Mouse (Mus musculus) C2C12 (cell line): ENCODE results near the gene Dcaf8. TPM values are rescaled to one million over a fixed set of nuclear protein-coding genes. Genes with fewer than 3 reads are reported as not detected.

Experiments used
- H3K27me3 ChIP-seq: one replicate; pipeline ENCODE4 v1.6.1; 2011; ENCODE audit not compliant: control insufficient read depth, insufficient read depth, insufficient read length
- H3K36me3 ChIP-seq: one replicate; pipeline ENCODE4 v1.6.1; 2011; ENCODE audit not compliant: control insufficient read depth, insufficient read depth
- H3K4me3 ChIP-seq: one replicate; pipeline ENCODE4 v1.5.1; 2011; ENCODE audit warnings: mild to moderate bottlenecking, control low read depth; ENCODE audit not compliant: poor library complexity, insufficient read depth, severe bottlenecking
- H3K79me2 ChIP-seq: one replicate; pipeline ENCODE4 v1.6.1; 2011; ENCODE audit not compliant: control insufficient read depth, insufficient read depth
- H3K79me3 ChIP-seq: one replicate; pipeline ENCODE4 v1.6.1; 2011; ENCODE audit warnings: low read depth, control low read depth
- H3ac ChIP-seq: one replicate; pipeline ENCODE3; 2011; ENCODE audit warnings: low read depth; ENCODE audit not compliant: control insufficient read depth, insufficient read length
- CEBPB ChIP-seq: IDR thresholded peaks from one replicate; pipeline ENCODE4 v1.6.1; 2011; ENCODE audit warnings: low read depth, mild to moderate bottlenecking, control low read depth, moderate library complexity
- CTCF ChIP-seq: IDR thresholded peaks from one replicate; pipeline ENCODE4 v1.5.1; 2011; ENCODE audit not compliant: control insufficient read depth, insufficient read depth, insufficient read length
- FOSL1 ChIP-seq: IDR thresholded peaks from one replicate; pipeline ENCODE4 v1.8.0; 2011; ENCODE audit warnings: mild to moderate bottlenecking, low read length; ENCODE audit not compliant: poor library complexity, insufficient read depth, severe bottlenecking
- MAX ChIP-seq: IDR thresholded peaks from one replicate; pipeline ENCODE4 v1.6.1; 2011; ENCODE audit warnings: mild to moderate bottlenecking, control low read depth
- MYOD1 ChIP-seq: IDR thresholded peaks from one replicate; pipeline ENCODE4 v1.6.1; 2011; ENCODE audit warnings: low read depth; ENCODE audit not compliant: control insufficient read depth, insufficient read length
- MYOG ChIP-seq: IDR thresholded peaks from one replicate; pipeline ENCODE4 v1.6.1; 2011; ENCODE audit not compliant: control insufficient read depth, insufficient read length; ENCODE audit errors: extremely low read depth
- USF1 ChIP-seq: IDR thresholded peaks from one replicate; pipeline ENCODE4 v1.6.1; 2011; ENCODE audit warnings: low read depth, mild to moderate bottlenecking, control low read depth, moderate library complexity
- long read RNA-seq, 2 experiments: library from polyadenylated mRNA; unstranded; transcript quantifications; one replicate each; pipeline ENCODE4 v2.0.0; 2019 to 2020
- polyA plus RNA-seq: library from polyadenylated mRNA; unstranded; fragments of >200 nt; fragmentation: generic; extraction: Trizol; gene quantifications from one replicate; pipeline ENCODE4 v1.2.1, GENCODE M21; 2012; ENCODE audit warnings: missing spikeins

The Dcaf8 gene
- 37.6 TPM for polyA plus RNA-seq
- long read RNA-seq, experiment 1, full-length matches to known transcripts: 52 of 74 reads
- long read RNA-seq, experiment 1, partial matches to known transcripts: 5 of 74 reads
- long read RNA-seq, experiment 1, other reads (novel, unspliced or antisense): 17 of 74 reads
- long read RNA-seq, experiment 2, full-length matches to known transcripts: 316 of 381 reads
- long read RNA-seq, experiment 2, partial matches to known transcripts: 14 of 381 reads
- long read RNA-seq, experiment 2, other reads (novel, unspliced or antisense): 51 of 381 reads

- H3K36me3 ChIP-seq: peaks cover 22% of the 10 kb centered on the region
- H3K27me3 ChIP-seq: no peaks in the 10 kb centered on the region
- TF ChIP-seq MAX (peak; percentile 67), USF1 (no peak), CTCF (no peak)
- H3K4me3 ChIP-seq: peak within 1 kb of the TSS; percentile 83
- H3K79me2 ChIP-seq: peaks cover 48% of the 10 kb centered on the region
- peak within 1 kb of the TSS; percentile 74 for H3ac ChIP-seq
- H3K79me3 ChIP-seq: peaks cover 27% of the 10 kb centered on the region
These were observed at the start of gene Dcaf8 for GRCm38 (mm10) chr1:172147835-172148278. Gene Dcaf8, plus strand, starts transcription at chr1:172148084.

GRCm38 (mm10) chr1:172099325-172100033 lies 48.4 kb upstream of the Dcaf8 start:
- H3K27me3 ChIP-seq: no peaks in the 10 kb centered on the region
- H3K36me3 ChIP-seq: peaks cover 78% of the 10 kb centered on the region
- H3K79me3 ChIP-seq: no peaks in the 10 kb centered on the region
- no peak overlapping the region for H3K4me3 ChIP-seq
- TF ChIP-seq MYOG (no peak), MYOD1 (no peak), CTCF (no peak), MAX (no peak), USF1 (no peak), CEBPB (no peak), FOSL1 (no peak)
- H3K79me2 ChIP-seq: no peaks in the 10 kb centered on the region
- H3ac ChIP-seq: no peak overlapping the region

- no peaks in the 10 kb centered on the region for H3K79me3 ChIP-seq
- H3K4me3 ChIP-seq: no peak overlapping the region
- TF ChIP-seq FOSL1 (no peak), CTCF (no peak), MYOG (no peak), MAX (no peak), USF1 (no peak), MYOD1 (no peak), CEBPB (no peak)
- H3K36me3 ChIP-seq: peaks cover 90% of the 10 kb centered on the region
- H3K27me3 ChIP-seq: no peaks in the 10 kb centered on the region
- no peak overlapping the region for H3ac ChIP-seq
- H3K79me2 ChIP-seq: no peaks in the 10 kb centered on the region
These were observed 44.3 kb upstream of the Dcaf8 start for GRCm38 (mm10) chr1:172103619-172104018.

- H3K79me2 ChIP-seq: no peaks in the 10 kb centered on the region
- H3K27me3 ChIP-seq: no peaks in the 10 kb centered on the region
- no peak overlapping the region for H3ac ChIP-seq
- H3K4me3 ChIP-seq: no peak overlapping the region
- H3K36me3 ChIP-seq: peaks cover 91% of the 10 kb centered on the region
- H3K79me3 ChIP-seq: no peaks in the 10 kb centered on the region
- TF ChIP-seq USF1 (no peak), CTCF (no peak), CEBPB (no peak), MAX (no peak), FOSL1 (no peak), MYOD1 (no peak), MYOG (no peak)
These were observed 42.8 kb upstream of the Dcaf8 start for GRCm38 (mm10) chr1:172105101-172105500.

GRCm38 (mm10) chr1:172107777-172108477 lies 40.0 kb upstream of the Dcaf8 start:
- no peaks in the 10 kb centered on the region for H3K27me3 ChIP-seq
- H3K36me3 ChIP-seq: peaks cover 89% of the 10 kb centered on the region
- H3K79me3 ChIP-seq: no peaks in the 10 kb centered on the region
- H3ac ChIP-seq: no peak overlapping the region
- no peak overlapping the region for H3K4me3 ChIP-seq
- no peaks in the 10 kb centered on the region for H3K79me2 ChIP-seq
- TF ChIP-seq MYOG: no peak
- no peak for TF ChIP-seq MAX
- no peak for TF ChIP-seq CTCF
- no peak for TF ChIP-seq USF1
- no peak for TF ChIP-seq MYOD1
- no peak for TF ChIP-seq FOSL1
- TF ChIP-seq CEBPB: no peak
